Mouse (Mus musculus) forebrain, embryonic 13.5 days (tissue): ENCODE data around the gene Hist3h2a. TPM values are rescaled to one million over a fixed set of nuclear protein-coding genes. Genes with fewer than 3 reads are reported as not detected.
"Not testable (repeated sequence)": the region's sequence is repeated elsewhere in the genome, so short reads cannot be mapped to it uniquely, and the experiment has no call there.

Source experiments
- ATAC-seq: fragments of 200-750 bp; cut with Nextera tagmentation; 2 replicates; pipeline ENCODE4 v1.8.0; 2017
- H3K27ac ChIP-seq: fragments of 300-500 bp; sonication (generic); 2 replicates; pipeline ENCODE4 v1.5.1; 2015; ENCODE audit warnings: inconsistent platforms, mild to moderate bottlenecking, moderate library complexity
- H3K27me3 ChIP-seq: fragments of 300-500 bp; sonication (generic); 2 replicates; pipeline ENCODE4 v1.6.1; 2015; ENCODE audit warnings: mild to moderate bottlenecking, inconsistent platforms
- H3K36me3 ChIP-seq: fragments of 300-500 bp; sonication (generic); 2 replicates; pipeline ENCODE4 v1.6.1; 2015; ENCODE audit warnings: mild to moderate bottlenecking, inconsistent platforms; ENCODE audit not compliant: poor library complexity, severe bottlenecking
- H3K4me1 ChIP-seq: fragments of 300-500 bp; sonication (generic); 2 replicates; pipeline ENCODE4 v1.6.1; 2015; ENCODE audit warnings: inconsistent platforms
- H3K4me2 ChIP-seq: fragments of 300-500 bp; sonication (generic); 2 replicates; pipeline ENCODE4 v1.6.1; 2015; ENCODE audit warnings: inconsistent platforms, mild to moderate bottlenecking, moderate library complexity
- H3K4me3 ChIP-seq: fragments of 300-500 bp; sonication (generic); 2 replicates; pipeline ENCODE4 v1.5.1; 2015; ENCODE audit warnings: mild to moderate bottlenecking, inconsistent platforms
- H3K9ac ChIP-seq: fragments of 300-500 bp; sonication (generic); 2 replicates; pipeline ENCODE4 v1.6.1; 2015; ENCODE audit warnings: mild to moderate bottlenecking, inconsistent platforms
- H3K9me3 ChIP-seq: fragments of 300-500 bp; sonication (generic); replicated peaks from 2 replicates; pipeline ENCODE4 v1.6.1; 2016; ENCODE audit warnings: inconsistent platforms
- WGBS: fragments of 180-500 bp; shearing (Covaris S2); methylation state at CpG from one replicate; pipeline ENCODE4 v1.1.7; 2015; 5-methylcytosine and 5-hydroxymethylcytosine counted together
- polyA plus RNA-seq: library from polyadenylated mRNA; unstranded; fragments of >200 nt; fragmentation: Nextera tagmentation; extraction: Ambion mirVana; gene quantifications from 2 replicates; pipeline ENCODE4 v1.2.1, GENCODE M21; 2015

Gene Hist3h2a
- polyA plus RNA-seq, 1 experiment from 2014 or later = 132 TPM

- WGBS = under 1% methylated on average over 45 of the region's 48 CpGs
- ATAC-seq = peak; percentile 92
- peak within 1 kb of the TSS; percentile 70 for H3K4me3 ChIP-seq
- peak within 1 kb of the TSS; percentile 100 for H3K27ac ChIP-seq
- peaks cover 37% of the 10 kb centered on the region for H3K4me1 ChIP-seq
- H3K36me3 ChIP-seq = no peaks in the 10 kb centered on the region
- peak within 1 kb of the TSS; percentile 70 for H3K4me2 ChIP-seq
- no peaks in the 10 kb centered on the region for H3K27me3 ChIP-seq
- H3K9me3 ChIP-seq = no peaks in the 10 kb centered on the region
- peak within 1 kb of the TSS; percentile 96 for H3K9ac ChIP-seq
Observed at GRCm38 (mm10) chr11:58948542-58949479, 5.7 kb upstream of the Hist3h2a start, which contains the start of gene Hist3h2ba. TSS of gene Hist3h2ba (plus strand) at chr11:58948920.

GRCm38 (mm10) chr11:58949480-58950431 lies 4.7 kb upstream of the Hist3h2a start:
- H3K4me3 ChIP-seq = peak overlapping the region; percentile 70
- H3K9ac ChIP-seq = peak overlapping the region; percentile 96
- H3K27ac ChIP-seq = peak overlapping the region; percentile 100
- H3K9me3 ChIP-seq = no peaks in the 10 kb centered on the region
- H3K27me3 ChIP-seq = no peaks in the 10 kb centered on the region
- H3K4me1 ChIP-seq = peaks cover 37% of the 10 kb centered on the region
- WGBS = 1% methylated on average over 20 of the region's 20 CpGs
- no peaks in the 10 kb centered on the region for H3K36me3 ChIP-seq
- ATAC-seq = peak; percentile 68
- H3K4me2 ChIP-seq = peak overlapping the region; percentile 70

GRCm38 (mm10) chr11:58951210-58951609 lies 3.3 kb upstream of the Hist3h2a start:
- Histone ChIP-seq H3K9ac (peak overlapping the region; percentile 96), H3K27me3 (no peaks in the 10 kb centered on the region), H3K27ac (peak overlapping the region; percentile 100), H3K4me3 (no peak overlapping the region), H3K4me2 (peak overlapping the region; percentile 70), H3K4me1 (peaks cover 40% of the 10 kb centered on the region), H3K36me3 (no peaks in the 10 kb centered on the region), H3K9me3 (no peaks in the 10 kb centered on the region)
- no peak for ATAC-seq
- WGBS = 55% methylated on average over 5 of the region's 5 CpGs

- H3K4me1 ChIP-seq = peaks cover 55% of the 10 kb centered on the region
- H3K9me3 ChIP-seq = no peaks in the 10 kb centered on the region
- H3K27ac ChIP-seq = peak overlapping the region; percentile 100
- peak overlapping the region; percentile 97 for H3K9ac ChIP-seq
- peaks cover 12% of the 10 kb centered on the region for H3K36me3 ChIP-seq
- WGBS = under 1% methylated on average over 33 of the region's 33 CpGs
- H3K4me2 ChIP-seq = peak overlapping the region; percentile 91
- H3K27me3 ChIP-seq = no peaks in the 10 kb centered on the region
- peak; percentile 20 for ATAC-seq
- H3K4me3 ChIP-seq = peak overlapping the region; percentile 95
Observed at GRCm38 (mm10) chr11:58953351-58954169, 925 bp upstream of the Hist3h2a start.

- Histone ChIP-seq H3K27ac (peak overlapping the region; percentile 100), H3K36me3 (peaks cover 12% of the 10 kb centered on the region), H3K4me3 (peak overlapping the region; percentile 95), H3K4me2 (peak overlapping the region; percentile 91), H3K4me1 (peaks cover 60% of the 10 kb centered on the region), H3K9ac (peak overlapping the region; percentile 97)
- H3K9me3 ChIP-seq, H3K27me3 ChIP-seq: not testable (repeated sequence)
- ATAC-seq = peak; percentile 11; the same call in 1 of the 2 replicates
- WGBS = 0% methylated on average over 17 of the region's 17 CpGs
Observed at GRCm38 (mm10) chr11:58954170-58954419, 390 bp upstream of the Hist3h2a start.

- ATAC-seq = no peak
Observed at GRCm38 (mm10) chr11:58955143-58955867, 820 bp downstream of the Hist3h2a start.

GRCm38 (mm10) chr11:58955868-58956257 lies 1.4 kb downstream of the Hist3h2a start:
- Histone ChIP-seq H3K4me2 (peak overlapping the region; percentile 91), H3K27ac (peak overlapping the region; percentile 100), H3K9ac (peak overlapping the region; percentile 100), H3K4me1 (peaks cover 62% of the 10 kb centered on the region), H3K4me3 (peak overlapping the region; percentile 95), H3K27me3 (no peaks in the 10 kb centered on the region), H3K9me3 (no peaks in the 10 kb centered on the region), H3K36me3 (peaks cover 12% of the 10 kb centered on the region)
- no peak for ATAC-seq
- WGBS = 14% methylated on average over 8 of the region's 8 CpGs

More at GRCm38 (mm10) chr11:58955143-58955867, 820 bp downstream of the Hist3h2a start:
- Histone ChIP-seq H3K4me2 (peak overlapping the region; percentile 91), H3K9ac (peak overlapping the region; percentile 100), H3K4me1 (peaks cover 66% of the 10 kb centered on the region), H3K36me3 (peaks cover 12% of the 10 kb centered on the region), H3K4me3 (peak overlapping the region; percentile 95), H3K27me3 (no peaks in the 10 kb centered on the region), H3K9me3 (no peaks in the 10 kb centered on the region), H3K27ac (peak overlapping the region; percentile 100)
- WGBS = under 1% methylated on average over 20 of the region's 20 CpGs

- Histone ChIP-seq H3K27me3 (peaks cover 3% of the 10 kb centered on the region; the same call in 1 of the 2 replicates), H3K4me2 (peak overlapping the region; percentile 91), H3K36me3 (peaks cover 12% of the 10 kb centered on the region), H3K4me1 (peaks cover 49% of the 10 kb centered on the region), H3K27ac (no peak overlapping the region), H3K9ac (peak overlapping the region; percentile 100), H3K4me3 (peak overlapping the region; percentile 95), H3K9me3 (peaks cover 6% of the 10 kb centered on the region; the same call in 1 of the 2 replicates)
- ATAC-seq = no peak
- WGBS = 81% methylated on average over 5 of the region's 5 CpGs
Observed at GRCm38 (mm10) chr11:58957226-58957914, 2.9 kb downstream of the Hist3h2a start.

GRCm38 (mm10) chr11:58958536-58958935 lies 4.1 kb downstream of the Hist3h2a start:
- Histone ChIP-seq H3K36me3 (peaks cover 12% of the 10 kb centered on the region), H3K27ac (no peak overlapping the region), H3K9ac (no peak overlapping the region), H3K4me3 (peak overlapping the region; percentile 95; the same call in 1 of the 2 replicates), H3K27me3 (peaks cover 3% of the 10 kb centered on the region; the same call in 1 of the 2 replicates), H3K4me2 (peak overlapping the region; percentile 91), H3K9me3 (peaks cover 6% of the 10 kb centered on the region; the same call in 1 of the 2 replicates), H3K4me1 (peaks cover 43% of the 10 kb centered on the region)
- 89% methylated on average over 6 of the region's 6 CpGs for WGBS
- ATAC-seq = no peak

- ATAC-seq = no peak
- H3K4me2 ChIP-seq = peak overlapping the region; percentile 74
- peaks cover 3% of the 10 kb centered on the region; the same call in 1 of the 2 replicates for H3K27me3 ChIP-seq
- H3K9me3 ChIP-seq = peaks cover 6% of the 10 kb centered on the region; the same call in 1 of the 2 replicates
- peaks cover 12% of the 10 kb centered on the region for H3K36me3 ChIP-seq
- WGBS = 38% methylated on average over 15 of the region's 15 CpGs
- H3K9ac ChIP-seq = peak overlapping the region; percentile 75
- peak overlapping the region; percentile 68 for H3K27ac ChIP-seq
- H3K4me3 ChIP-seq = peak overlapping the region; percentile 49
- H3K4me1 ChIP-seq = peaks cover 43% of the 10 kb centered on the region
Observed at GRCm38 (mm10) chr11:58959186-58959825, 4.8 kb downstream of the Hist3h2a start.
